Mouse (Mus musculus): ENCODE results near the gene Usp30. TPM values are rescaled to one million over a fixed set of nuclear protein-coding genes. Genes with fewer than 3 reads are reported as not detected.

Gene Usp30
- total RNA-seq, 1 experiment, result 15.8 TPM

DNA sequence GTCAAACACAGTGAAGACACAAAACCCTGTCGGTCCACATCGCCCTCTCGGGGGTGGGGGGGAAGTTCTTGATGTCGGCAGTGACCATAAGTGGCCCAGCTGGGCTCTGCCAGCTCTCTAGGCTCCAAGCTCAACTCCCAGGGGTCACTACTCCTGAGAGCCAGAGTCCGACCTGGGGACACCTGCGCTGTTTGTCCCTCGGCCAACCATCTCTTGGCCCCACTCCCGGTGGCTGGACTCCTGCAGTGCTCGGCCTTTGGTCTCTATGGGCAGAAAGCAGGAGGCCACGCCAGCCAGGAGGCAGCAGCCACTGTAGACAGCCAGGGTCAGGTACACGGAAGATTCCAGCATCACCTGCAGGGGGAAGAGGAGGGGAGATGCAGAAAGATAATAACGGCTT, 37.1 kb upstream of the Usp30 start:
- TF ChIP-seq ZNF384 (IDR thresholded peaks at IDR 0.05; ENCODE audit: low read depth, low read length), result no peak
- no peak for TF ChIP-seq MAFK (IDR thresholded peaks at IDR 0.05; ENCODE audit: insufficient read depth, low read depth, low read length)
- TF ChIP-seq CHD2 (IDR thresholded peaks at IDR 0.05; ENCODE audit: low read depth, low read length), result no peak
- TF ChIP-seq ZC3H11A (IDR thresholded peaks at IDR 0.05; ENCODE audit: borderline replicate concordance, low read depth, low read length), result no peak
- in situ Hi-C loops (cut with MboI; ENCODE audit: low sequenced_read_pairs in 2 of 2, unreplicated experiment in 2 of 2), result no loop called here
- H3K36me3 ChIP-seq (ENCODE audit: control insufficient read depth, insufficient read depth, low read length, poor library complexity, severe bottlenecking), result no peaks in the 10 kb centered on the region
- no peak overlapping the region for H3K27ac ChIP-seq (ENCODE audit: insufficient read depth, low read depth, low read length, poor library complexity, severe bottlenecking)
- H3K9me3 ChIP-seq (ENCODE audit: control insufficient read depth, insufficient read depth, low read depth, low read length), result no peaks in the 10 kb centered on the region
- no peak overlapping the region for H3K4me3 ChIP-seq (ENCODE audit: insufficient read depth in 1 of 2, low read depth in 1 of 2, low read length in 2 of 2, poor library complexity in 1 of 2, severe bottlenecking in 1 of 2)
- H3K4me1 ChIP-seq (ENCODE audit: control insufficient read depth in 2 of 2, insufficient read depth in 2 of 2, low read length in 2 of 2, poor library complexity in 1 of 2), result peaks cover 3 to 12% of the 10 kb centered on the region in 2 experiments; a peak in 3 of 4 replicates
- no peak overlapping the region for H3K9ac ChIP-seq (ENCODE audit: insufficient read depth, low read depth, low read length, poor library complexity, severe bottlenecking)
- no peak for DNase-seq (ENCODE audit: low read depth, low spot score)

DNA sequence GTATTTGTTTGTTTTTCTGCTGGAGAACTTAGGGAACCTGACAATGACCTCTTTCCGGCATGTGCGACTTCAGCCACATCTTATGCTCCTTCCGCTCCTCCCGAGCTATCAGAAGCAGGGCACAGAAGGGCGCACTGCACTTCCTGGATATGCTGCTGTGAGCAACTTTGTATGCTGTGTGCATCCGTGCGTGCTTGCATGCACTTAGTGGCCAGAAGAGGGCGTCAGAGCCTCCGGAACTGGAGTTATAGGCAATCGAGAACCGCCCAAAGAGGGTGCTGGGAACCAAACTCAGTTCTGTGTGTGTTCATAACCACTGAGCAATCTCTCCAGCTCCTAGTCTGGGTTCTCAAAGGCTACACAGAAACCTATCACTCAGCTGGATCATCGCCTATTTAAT, 34.6 kb upstream of the Usp30 start:
- in situ Hi-C loops (cut with MboI; ENCODE audit: low sequenced_read_pairs in 2 of 2, unreplicated experiment in 2 of 2), result no loop called here
- Histone ChIP-seq H3K4me3 (ENCODE audit: insufficient read depth in 1 of 2, low read depth in 1 of 2, low read length in 2 of 2, poor library complexity in 1 of 2, severe bottlenecking in 1 of 2) (no peak overlapping the region), H3K4me1 (ENCODE audit: control insufficient read depth in 2 of 2, insufficient read depth in 2 of 2, low read length in 2 of 2, poor library complexity in 1 of 2) (peaks cover 3 to 12% of the 10 kb centered on the region in 2 experiments; a peak in 3 of 4 replicates), H3K36me3 (ENCODE audit: control insufficient read depth, insufficient read depth, low read length, poor library complexity, severe bottlenecking) (no peaks in the 10 kb centered on the region), H3K9ac (ENCODE audit: insufficient read depth, low read depth, low read length, poor library complexity, severe bottlenecking) (no peak overlapping the region), H3K9me3 (ENCODE audit: control insufficient read depth, insufficient read depth, low read depth, low read length) (no peaks in the 10 kb centered on the region), H3K27ac (ENCODE audit: insufficient read depth, low read depth, low read length, poor library complexity, severe bottlenecking) (no peak overlapping the region)
- no peak for DNase-seq (ENCODE audit: low read depth, low spot score)
- TF ChIP-seq CHD2 (IDR thresholded peaks at IDR 0.05; ENCODE audit: low read depth, low read length) (no peak), HCFC1 (IDR thresholded peaks at IDR 0.05; ENCODE audit: borderline replicate concordance, insufficient read depth, low read length) (no peak), ZC3H11A (IDR thresholded peaks at IDR 0.05; ENCODE audit: borderline replicate concordance, low read depth, low read length) (no peak), ZNF384 (IDR thresholded peaks at IDR 0.05; ENCODE audit: low read depth, low read length) (no peak), MAFK (IDR thresholded peaks at IDR 0.05; ENCODE audit: insufficient read depth, low read depth, low read length) (no peak)

DNA sequence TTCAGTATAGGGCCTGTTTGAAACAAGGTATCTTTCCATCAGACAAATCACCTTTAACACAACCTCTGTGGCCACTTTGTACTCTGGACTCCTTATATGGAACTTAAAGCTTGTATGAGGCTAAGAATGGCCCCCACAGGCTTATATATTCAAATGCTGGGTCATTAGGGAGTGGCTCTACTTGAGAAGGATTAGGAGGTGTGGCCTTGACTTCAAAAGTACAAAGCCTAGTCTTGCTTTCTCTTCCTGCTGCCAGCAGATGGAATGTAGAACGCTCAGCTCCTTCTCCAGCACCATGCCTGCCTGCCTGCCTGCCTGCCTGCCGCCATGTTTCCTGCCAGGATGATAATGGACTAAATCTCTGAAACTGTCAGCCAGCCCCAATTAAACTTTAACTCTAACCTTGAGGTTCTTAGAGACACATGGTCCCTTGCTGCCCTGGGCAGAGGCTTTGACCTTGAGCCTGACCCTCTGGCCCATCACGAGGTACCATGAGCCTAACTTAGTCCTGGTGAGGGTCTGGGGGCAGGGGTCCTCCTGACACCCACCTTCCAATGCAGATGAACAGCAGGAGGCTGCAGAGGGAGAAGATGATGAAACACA, 33.0 kb upstream of the Usp30 start:
- H3K36me3 ChIP-seq (ENCODE audit: control insufficient read depth, insufficient read depth, low read length, poor library complexity, severe bottlenecking), result no peaks in the 10 kb centered on the region
- H3K4me1 ChIP-seq (ENCODE audit: control insufficient read depth in 2 of 2, insufficient read depth in 2 of 2, low read length in 2 of 2, poor library complexity in 1 of 2), result peaks cover 3 to 12% of the 10 kb centered on the region in 2 experiments; a peak in 3 of 4 replicates
- H3K4me3 ChIP-seq (ENCODE audit: insufficient read depth in 1 of 2, low read depth in 1 of 2, low read length in 2 of 2, poor library complexity in 1 of 2, severe bottlenecking in 1 of 2), result no peak overlapping the region
- in situ Hi-C loops (cut with MboI; ENCODE audit: low sequenced_read_pairs in 2 of 2, unreplicated experiment in 2 of 2), result no loop called here
- H3K9me3 ChIP-seq (ENCODE audit: control insufficient read depth, insufficient read depth, low read depth, low read length), result no peaks in the 10 kb centered on the region
- no peak for DNase-seq (ENCODE audit: low read depth, low spot score)
- H3K9ac ChIP-seq (ENCODE audit: insufficient read depth, low read depth, low read length, poor library complexity, severe bottlenecking), result no peak overlapping the region
- H3K27ac ChIP-seq (ENCODE audit: insufficient read depth, low read depth, low read length, poor library complexity, severe bottlenecking), result 0 out of 2 replicates have a peak overlapping the region, but pooled peaks have one; percentile 26
- TF ChIP-seq MAFK (IDR thresholded peaks at IDR 0.05; ENCODE audit: insufficient read depth, low read depth, low read length) (no peak), ZNF384 (IDR thresholded peaks at IDR 0.05; ENCODE audit: low read depth, low read length) (no peak), HCFC1 (IDR thresholded peaks at IDR 0.05; ENCODE audit: borderline replicate concordance, insufficient read depth, low read length) (no peak), ZC3H11A (IDR thresholded peaks at IDR 0.05; ENCODE audit: borderline replicate concordance, low read depth, low read length) (no peak), CHD2 (IDR thresholded peaks at IDR 0.05; ENCODE audit: low read depth, low read length) (no peak)

DNA sequence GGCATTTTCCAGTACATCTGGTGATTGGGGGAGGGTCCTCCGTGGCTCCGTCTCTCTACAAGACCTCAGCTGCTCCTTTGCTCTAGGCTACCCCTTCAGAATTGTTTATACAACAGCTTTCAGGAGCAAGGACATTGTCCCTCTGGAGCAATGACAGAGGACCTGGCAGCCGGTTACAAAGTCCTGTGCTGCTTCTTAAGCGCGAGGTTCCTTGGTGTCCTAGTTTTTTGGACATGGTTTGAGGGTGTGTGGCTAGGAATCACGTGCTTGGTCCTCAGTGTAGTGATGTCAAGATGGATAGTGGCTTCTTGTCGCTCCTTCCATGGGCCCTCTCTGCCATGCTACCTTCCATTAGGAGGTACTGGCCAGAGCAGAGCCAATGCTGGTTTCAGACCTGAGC, 30.9 kb upstream of the Usp30 start:
- no peak overlapping the region for H3K27ac ChIP-seq (ENCODE audit: insufficient read depth, low read depth, low read length, poor library complexity, severe bottlenecking)
- TF ChIP-seq ZNF384 (IDR thresholded peaks at IDR 0.05; ENCODE audit: low read depth, low read length) (no peak), HCFC1 (IDR thresholded peaks at IDR 0.05; ENCODE audit: borderline replicate concordance, insufficient read depth, low read length) (no peak), ZC3H11A (IDR thresholded peaks at IDR 0.05; ENCODE audit: borderline replicate concordance, low read depth, low read length) (no peak), CHD2 (IDR thresholded peaks at IDR 0.05; ENCODE audit: low read depth, low read length) (no peak), MAFK (IDR thresholded peaks at IDR 0.05; ENCODE audit: insufficient read depth, low read depth, low read length) (no peak)
- H3K4me1 ChIP-seq (ENCODE audit: control insufficient read depth in 2 of 2, insufficient read depth in 2 of 2, low read length in 2 of 2, poor library complexity in 1 of 2), result peaks cover 3 to 10% of the 10 kb centered on the region in 2 experiments; a peak in 3 of 4 replicates
- no peak overlapping the region for H3K9ac ChIP-seq (ENCODE audit: insufficient read depth, low read depth, low read length, poor library complexity, severe bottlenecking)
- in situ Hi-C loops (cut with MboI; ENCODE audit: low sequenced_read_pairs in 2 of 2, unreplicated experiment in 2 of 2), result no loop called here
- DNase-seq (ENCODE audit: low read depth, low spot score), result no peak
- no peaks in the 10 kb centered on the region for H3K9me3 ChIP-seq (ENCODE audit: control insufficient read depth, insufficient read depth, low read depth, low read length)
- no peaks in the 10 kb centered on the region for H3K36me3 ChIP-seq (ENCODE audit: control insufficient read depth, insufficient read depth, low read length, poor library complexity, severe bottlenecking)
- H3K4me3 ChIP-seq (ENCODE audit: insufficient read depth in 1 of 2, low read depth in 1 of 2, low read length in 2 of 2, poor library complexity in 1 of 2, severe bottlenecking in 1 of 2), result no peak overlapping the region
